In the genomic region with DNA sequence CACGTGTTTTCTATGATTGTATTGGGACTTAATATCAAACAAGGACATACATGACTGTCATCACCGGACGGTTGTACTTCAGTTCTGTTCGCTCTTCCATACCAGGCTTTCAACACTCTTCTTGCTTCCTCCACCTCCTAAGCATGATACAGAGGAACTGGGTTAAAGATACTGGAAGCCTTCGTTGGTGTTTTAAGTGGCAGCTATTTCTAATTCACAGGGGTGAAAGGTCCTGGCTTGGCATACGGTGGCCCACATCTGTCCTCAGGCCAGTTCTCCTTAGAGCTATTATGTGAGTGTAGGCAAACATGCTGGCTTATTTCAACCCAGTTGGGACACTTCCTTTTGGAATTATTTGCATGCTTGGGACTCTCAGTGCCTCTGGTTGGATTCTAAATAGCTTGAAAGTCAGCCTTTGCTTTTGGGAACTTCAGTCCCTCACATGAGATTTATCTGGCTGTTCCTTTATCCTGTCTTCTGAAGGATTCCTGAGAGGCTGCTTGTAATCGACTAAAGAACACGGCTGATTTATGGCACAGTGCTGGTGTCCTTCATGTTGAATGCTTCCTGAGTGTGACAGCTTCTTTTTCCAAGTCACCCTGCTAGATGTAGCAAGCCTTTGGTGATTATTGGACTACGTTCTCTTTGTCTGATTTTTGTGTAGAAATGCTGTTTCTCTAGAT, we compare ENCODE assay signal across 12 mouse cellular contexts. TPM values are rescaled to one million over a fixed set of nuclear protein-coding genes. Genes with fewer than 3 reads are reported as not detected.
DNase-seq lines count a peak whose midpoint lies in the region; ATAC-seq and TF ChIP-seq lines count a peak whose summit lies in the region.
"Had no signal": no experiment of that assay in that cellular context is flagged by ENCODE, and none has a peak within 500 bp of the region (broad histone marks: within the 10 kb centered on the region; RNA-seq: fewer than 3 reads in every experiment).

No protein-coding gene starts in this region.

- ATAC-seq in kidney, embryonic 15.5 days (replicated peaks; ENCODE audit: low FRiP score): peak; percentile 59
- no peak for ATAC-seq in forebrain, embryonic 14.5 days

- no peak overlapping the region for H3K9ac ChIP-seq in kidney, embryonic 15.5 days
- no peak overlapping the region for H3K9ac ChIP-seq in forebrain, embryonic 14.5 days (ENCODE audit: low read length)
- H3K9ac ChIP-seq: embryonic facial prominence, embryonic 15.5 days had no signal

- no peaks in the 10 kb centered on the region for H3K27me3 ChIP-seq in kidney, embryonic 15.5 days
- H3K27me3 ChIP-seq in forebrain, embryonic 14.5 days (replicated peaks; ENCODE audit: control insufficient read depth, insufficient read depth, low read length): no peaks in the 10 kb centered on the region
- H3K27me3 ChIP-seq in cerebellum, adult 2 months (ENCODE audit: control insufficient read depth, insufficient read depth, low read length): no peaks in the 10 kb centered on the region
- H3K27me3 ChIP-seq: embryonic facial prominence, embryonic 15.5 days had no signal

- 38% methylated on average over 9 of the region's 9 CpGs for WGBS in kidney, embryonic 15.5 days
- 76% methylated on average over 9 of the region's 9 CpGs for WGBS in forebrain, embryonic 14.5 days
- 62% methylated on average over 9 of the region's 9 CpGs for WGBS in cerebellum, adult 2 months

- peak overlapping the region; percentile 84 for H3K27ac ChIP-seq in kidney, embryonic 15.5 days
- H3K27ac ChIP-seq in brown adipose tissue, adult 24 weeks (replicated peaks; ENCODE audit: low read depth, low read length): peak overlapping the region; percentile 65
- H3K27ac ChIP-seq in forebrain, embryonic 14.5 days (ENCODE audit: low read depth, low read length): no peak overlapping the region
- H3K27ac ChIP-seq in cerebellum, adult 2 months (ENCODE audit: insufficient read depth, low read length): no peak overlapping the region
- H3K27ac ChIP-seq: embryonic facial prominence, embryonic 15.5 days had no signal

- no peak overlapping the region for H3K4me3 ChIP-seq in kidney, embryonic 15.5 days (replicated peaks)
- no peak overlapping the region for H3K4me3 ChIP-seq in brown adipose tissue, adult 24 weeks (ENCODE audit: insufficient read depth, low read depth, low read length)
- H3K4me3 ChIP-seq in forebrain, embryonic 14.5 days (ENCODE audit: low read depth, low read length): no peak overlapping the region
- H3K4me3 ChIP-seq in cerebellum, adult 2 months (replicated peaks; ENCODE audit: insufficient read depth, low read depth, low read length): no peak overlapping the region
- H3K4me3 ChIP-seq: embryonic facial prominence, embryonic 15.5 days had no signal

- no peak for TF ChIP-seq POLR2A in cerebellum, adult 2 months (IDR thresholded peaks at IDR 0.05; ENCODE audit: borderline replicate concordance, insufficient read depth, low read length)

- H3K9me3 ChIP-seq in kidney, embryonic 15.5 days (replicated peaks): no peaks in the 10 kb centered on the region
- no peaks in the 10 kb centered on the region for H3K9me3 ChIP-seq in forebrain, embryonic 14.5 days (replicated peaks; ENCODE audit: control insufficient read depth, low read length)
- H3K9me3 ChIP-seq: embryonic facial prominence, embryonic 15.5 days had no signal

- DNase-seq in kidney, adult 9 months: no peak
- DNase-seq in adrenal gland, adult 2 months: peak; percentile 78
- peak; percentile 36 for DNase-seq in kidney, postnatal 10 days
- DNase-seq in layer of hippocampus, adult 8-10 months (ENCODE audit: low spot score in 2 of 2): no peak
- DNase-seq in forebrain, embryonic 14.5 days (ENCODE audit: low spot score): no peak
- DNase-seq in cerebellum, adult 2 months: no peak
- DNase-seq: cerebellum, adult 18-20 months; left cerebral cortex, postnatal 4 days; spleen, adult 18-20 months had no signal

- TF ChIP-seq CTCF in cerebellum, adult 2 months (IDR thresholded peaks at IDR 0.05; ENCODE audit: borderline replicate concordance, insufficient read depth, low read depth, low read length): no peak

- no peak overlapping the region for H3K4me2 ChIP-seq in kidney, embryonic 15.5 days
- H3K4me2 ChIP-seq in forebrain, embryonic 14.5 days (ENCODE audit: low read length): no peak overlapping the region
- H3K4me2 ChIP-seq: embryonic facial prominence, embryonic 15.5 days had no signal

- peaks cover 59% of the 10 kb centered on the region for H3K4me1 ChIP-seq in kidney, embryonic 15.5 days
- peaks cover 16% of the 10 kb centered on the region for H3K4me1 ChIP-seq in brown adipose tissue, adult 24 weeks (ENCODE audit: control insufficient read depth, insufficient read depth, insufficient read length, low read length)
- H3K4me1 ChIP-seq in forebrain, embryonic 14.5 days (ENCODE audit: control insufficient read depth, insufficient read depth, low read length): peaks cover 3% of the 10 kb centered on the region; the same call in 1 of the 2 replicates
- H3K4me1 ChIP-seq in cerebellum, adult 2 months (ENCODE audit: control insufficient read depth, insufficient read depth, low read length): no peaks in the 10 kb centered on the region

- no peaks in the 10 kb centered on the region for H3K36me3 ChIP-seq in kidney, embryonic 15.5 days
- no peaks in the 10 kb centered on the region for H3K36me3 ChIP-seq in forebrain, embryonic 14.5 days (ENCODE audit: control insufficient read depth, insufficient read depth, low read length)
- H3K36me3 ChIP-seq: embryonic facial prominence, embryonic 15.5 days had no signal

RNA-seq across cellular contexts. Expression of gene Arl15, which starts 17.7 kb away (rescaled TPM):
- 13.8 and 14.1 TPM in 2 replicates for polyA plus RNA-seq in kidney, embryonic 15.5 days (2015; fragmentation: Nextera tagmentation; extraction: Ambion mirVana)
- 10 to 100 TPM; 27.2 to 40.7 TPM for total RNA-seq in adrenal gland, adult 2 months (2021)
- 2.2 and 4.8 TPM in 2 replicates for polyA plus RNA-seq in adrenal gland, adult 2 months (2012; rRNA removed)
- 9.0 and 9.7 TPM in 2 replicates for polyA plus RNA-seq in brown adipose tissue, adult 24 weeks (2012; ENCODE audit: insufficient read depth, insufficient read length, missing spikeins)
- 10 to 100 TPM; 49.6 to 64.0 (median 53.0) TPM for total RNA-seq in layer of hippocampus, adult 8-10 months (2022)
- 18.7 and 22.5 TPM in 2 replicates for polyA plus RNA-seq in forebrain, embryonic 14.5 days (2014; fragmentation: Nextera tagmentation; extraction: Ambion mirVana)
- polyA plus RNA-seq in cerebellum, adult 2 months (2012; rRNA removed): 10.3 and 12.2 TPM in 2 replicates

Comparison
In these comparisons a context has a peak if more than half of its experiments do, and no peak if none do; other contexts are left out.
1. DNase-seq: peak in adrenal gland, adult 2 months (single experiment) and kidney, postnatal 10 days (single experiment); none in kidney, adult 9 months (single experiment), layer of hippocampus, adult 8-10 months (0 of 2), forebrain, embryonic 14.5 days (single experiment) and cerebellum, adult 2 months (0 of 2).
2. H3K27ac ChIP-seq: peak in kidney, embryonic 15.5 days (single experiment) and brown adipose tissue, adult 24 weeks (single experiment); none in forebrain, embryonic 14.5 days (single experiment) and cerebellum, adult 2 months (single experiment).